Mouse (Mus musculus) layer of hippocampus, adult 11-12 months (tissue): ENCODE measurements around the gene Gm973.

Experiments used
- DNase-seq: peaks from one replicate; pipeline ENCODE4 v3.0.0; 2022; ENCODE audit warnings: low spot score

Gm973 gene

GRCm38 (mm10) chr1:59492432-59492831, 23.6 kb upstream of the Gm973 start:
- no peak for DNase-seq

- no peak for DNase-seq
Observed at GRCm38 (mm10) chr1:59495970-59496369, 20.1 kb upstream of the Gm973 start.

- DNase-seq: no peak
Observed at GRCm38 (mm10) chr1:59497741-59498613, 18.1 kb upstream of the Gm973 start.

GRCm38 (mm10) chr1:59499327-59499726, 16.7 kb upstream of the Gm973 start:
- no peak for DNase-seq

GRCm38 (mm10) chr1:59502355-59502754, 13.7 kb upstream of the Gm973 start:
- DNase-seq: no peak

- DNase-seq: no peak
Observed at GRCm38 (mm10) chr1:59503659-59504301, 12.3 kb upstream of the Gm973 start.

- DNase-seq: no peak
Observed at GRCm38 (mm10) chr1:59504302-59504700, 11.8 kb upstream of the Gm973 start.

- peak; percentile 14 for DNase-seq
Observed at GRCm38 (mm10) chr1:59508463-59509139, 7.5 kb upstream of the Gm973 start.

- DNase-seq: no peak
Observed at GRCm38 (mm10) chr1:59511566-59512270, 4.3 kb upstream of the Gm973 start.

- DNase-seq: no peak
Observed at GRCm38 (mm10) chr1:59520226-59520837, 4.3 kb downstream of the Gm973 start.

- no peak for DNase-seq
Observed at GRCm38 (mm10) chr1:59522456-59522855, 6.4 kb downstream of the Gm973 start.

- no peak for DNase-seq
Observed at GRCm38 (mm10) chr1:59523378-59523958, 7.4 kb downstream of the Gm973 start.

GRCm38 (mm10) chr1:59524071-59524470, 8.0 kb downstream of the Gm973 start:
- peak; percentile 12 for DNase-seq

GRCm38 (mm10) chr1:59524759-59525158, 8.7 kb downstream of the Gm973 start:
- no peak for DNase-seq

- no peak for DNase-seq
Observed at GRCm38 (mm10) chr1:59527219-59527618, 11.2 kb downstream of the Gm973 start.

- DNase-seq: peak; percentile 58
Observed at GRCm38 (mm10) chr1:59534976-59535810, 19.1 kb downstream of the Gm973 start.

- no peak for DNase-seq
Observed at GRCm38 (mm10) chr1:59538381-59538780, 22.3 kb downstream of the Gm973 start.

- DNase-seq: no peak
Observed at GRCm38 (mm10) chr1:59540537-59541148, 24.6 kb downstream of the Gm973 start.

- no peak for DNase-seq
Observed at GRCm38 (mm10) chr1:59541271-59542020, 25.4 kb downstream of the Gm973 start.
